Mouse (Mus musculus): ENCODE measurements around the gene Pdia3.
"Not testable (repeated sequence)": the region's sequence is repeated elsewhere in the genome, so short reads cannot be mapped to it uniquely, and the experiment has no call there.

Gene Pdia3

DNA sequence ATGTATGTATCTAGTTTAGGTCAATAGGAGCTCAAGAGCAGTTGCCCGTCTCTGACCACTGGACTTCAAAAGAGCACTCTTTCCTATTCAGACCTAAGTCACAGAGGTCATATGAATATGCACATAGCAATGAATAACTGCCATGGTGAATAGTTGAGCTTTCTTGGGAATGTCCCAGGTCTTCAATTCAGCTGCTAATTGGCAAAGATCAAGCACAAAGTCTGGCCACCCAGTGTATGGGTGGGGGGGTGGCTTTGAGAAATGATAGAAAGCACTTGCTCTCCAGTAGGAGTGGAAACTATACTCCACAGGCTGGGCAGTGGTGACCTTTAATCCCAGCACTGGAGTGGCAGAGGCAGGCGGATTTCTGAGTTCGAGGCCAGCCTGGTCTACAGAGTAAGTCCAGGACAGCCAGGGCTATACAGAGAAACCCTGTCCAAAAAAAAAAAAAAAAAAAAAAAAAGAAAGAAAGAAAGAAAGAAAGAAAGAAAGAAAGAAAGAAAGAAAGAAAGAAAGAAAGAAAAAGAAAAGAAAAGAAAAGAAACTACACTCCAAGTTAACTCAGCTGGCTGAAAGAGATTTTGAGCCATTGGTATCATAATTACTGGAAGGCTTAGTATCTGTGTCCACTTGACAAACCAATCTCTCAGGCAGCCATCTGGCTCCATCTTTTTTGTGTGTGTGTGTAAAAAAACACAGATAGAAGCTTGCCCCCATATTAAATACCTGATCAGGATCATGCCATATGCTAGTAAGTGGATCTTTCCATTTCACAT is 64.1 kb downstream of the Pdia3 start:
- no peak for DNase-seq (ENCODE audit: low spot score in 2 of 2)

- no peak for DNase-seq (ENCODE audit: low spot score in 2 of 2)
Measured at GRCm38 (mm10) chr2:121480498-121480897, 66.9 kb downstream of the Pdia3 start.

DNA sequence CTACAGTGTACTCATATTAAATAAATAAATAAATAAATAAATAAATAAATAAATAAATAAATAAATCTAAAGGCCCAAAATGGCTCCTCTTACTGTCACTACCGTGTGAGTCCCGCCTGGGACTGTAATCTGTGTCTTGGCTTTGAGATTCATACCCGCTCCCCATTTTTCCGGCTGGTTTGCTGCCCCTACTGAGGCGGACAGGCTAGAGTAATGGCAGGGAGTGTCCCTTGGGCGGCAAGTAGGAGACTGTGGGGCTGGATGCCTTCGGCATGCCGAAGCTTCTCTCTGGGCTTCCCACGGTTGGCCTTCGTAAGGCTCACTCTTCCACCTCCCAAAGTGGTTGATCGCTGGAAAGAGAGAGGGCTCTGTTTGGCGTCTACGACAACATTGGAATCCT is 67.3 kb downstream of the Pdia3 start:
- not testable (repeated sequence) for DNase-seq (ENCODE audit: low spot score in 2 of 2)

DNA sequence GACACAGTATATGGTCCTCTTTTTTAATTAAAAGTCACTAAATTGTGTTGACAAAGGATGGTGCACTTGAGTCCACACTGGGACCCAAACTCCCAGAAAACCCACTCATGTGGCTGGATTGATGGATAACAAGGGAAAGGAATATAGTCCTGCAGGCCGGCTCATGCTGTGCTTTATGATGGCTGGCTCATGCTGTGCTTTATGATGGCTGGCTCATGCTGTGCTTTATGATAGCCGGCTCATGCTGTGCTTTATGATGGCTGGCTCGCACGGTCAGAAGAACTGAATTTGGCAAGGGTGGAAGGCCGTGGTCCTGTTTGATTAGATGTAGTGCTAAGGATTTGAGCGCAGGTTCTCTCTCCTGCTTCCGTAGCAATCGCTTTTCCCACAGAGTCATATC is 70.0 kb downstream of the Pdia3 start:
- no peak for DNase-seq (ENCODE audit: low spot score in 2 of 2)

DNA sequence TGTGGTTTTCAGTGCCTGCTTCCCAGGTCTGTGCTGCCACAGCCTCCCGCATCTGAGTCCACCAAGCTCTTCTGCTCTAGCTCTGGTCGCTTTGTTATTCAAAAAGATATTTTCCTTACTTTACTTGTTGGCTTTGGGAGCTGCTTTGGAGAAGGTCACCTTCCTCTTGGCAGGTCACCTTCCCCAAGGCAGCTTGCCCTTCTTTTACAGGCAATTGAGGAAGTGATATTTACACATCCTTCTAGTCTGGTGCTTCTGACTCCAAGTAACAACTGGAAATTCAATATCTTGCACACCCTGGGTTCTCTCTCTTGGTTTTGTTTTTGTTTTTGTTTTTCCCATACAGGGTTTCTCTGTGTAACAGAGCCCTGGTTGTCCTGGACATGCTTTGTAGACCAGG is 70.8 kb downstream of the Pdia3 start:
- DNase-seq (ENCODE audit: low spot score in 2 of 2): not testable (repeated sequence)

Measured in right cerebral cortex, adult 2 months (tissue).